Mouse (Mus musculus) olfactory bulb, adult 2 months (tissue): ENCODE measurements at regions not wholly inside any gene's neighbourhood (a gene's known extent, or its start where the extent isn't known, plus 50 kb on each side); places are given as distances from the start of the nearest gene placed in this dataset.

ENCODE experiments used
- CTCF ChIP-seq: fragments of 200-500 bp; IDR thresholded peaks from 2 replicates; pipeline ENCODE4 v1.5.1; 2012; ENCODE audit warnings: low read depth, mild to moderate bottlenecking, low read length, moderate library complexity; ENCODE audit not compliant: insufficient read depth
- POLR2A ChIP-seq: fragments of 200-500 bp; IDR thresholded peaks from 2 replicates; pipeline ENCODE4 v1.6.1; 2012; ENCODE audit warnings: mild to moderate bottlenecking, low read depth, low read length, moderate library complexity; ENCODE audit not compliant: insufficient read depth

- TF ChIP-seq CTCF: no peak
- no peak for TF ChIP-seq POLR2A
Observed at GRCm38 (mm10) chr2:137456436-137456835, 340.0 kb upstream of the Jag1 start.
